Mouse (Mus musculus) left cerebral cortex, postnatal 36 days (tissue): ENCODE results near the gene Glb1l. TPM values are rescaled to one million over a fixed set of nuclear protein-coding genes. Genes with fewer than 3 reads are reported as not detected.

Experiments used
- DNase-seq, 2 experiments: peaks; one replicate each; pipeline ENCODE4 v3.0.0; 2021 to 2022; ENCODE audit warnings: low spot score in 2 of 2, mixed read lengths in 1 of 2
- intact Hi-C: fragments of 180-260 bp; cut with DNase I; formaldehyde crosslinking; loops from one replicate; pipeline ENCODE4 v1.15.1; 2025
- total RNA-seq, 2 experiments: library from RNA; stranded (reverse); gene quantifications; 2 replicates each; pipeline ENCODE4 v1.2.3; 2021

Glb1l gene
- total RNA-seq: 10 to 100 TPM; 10.4 to 15.8 TPM

DNA sequence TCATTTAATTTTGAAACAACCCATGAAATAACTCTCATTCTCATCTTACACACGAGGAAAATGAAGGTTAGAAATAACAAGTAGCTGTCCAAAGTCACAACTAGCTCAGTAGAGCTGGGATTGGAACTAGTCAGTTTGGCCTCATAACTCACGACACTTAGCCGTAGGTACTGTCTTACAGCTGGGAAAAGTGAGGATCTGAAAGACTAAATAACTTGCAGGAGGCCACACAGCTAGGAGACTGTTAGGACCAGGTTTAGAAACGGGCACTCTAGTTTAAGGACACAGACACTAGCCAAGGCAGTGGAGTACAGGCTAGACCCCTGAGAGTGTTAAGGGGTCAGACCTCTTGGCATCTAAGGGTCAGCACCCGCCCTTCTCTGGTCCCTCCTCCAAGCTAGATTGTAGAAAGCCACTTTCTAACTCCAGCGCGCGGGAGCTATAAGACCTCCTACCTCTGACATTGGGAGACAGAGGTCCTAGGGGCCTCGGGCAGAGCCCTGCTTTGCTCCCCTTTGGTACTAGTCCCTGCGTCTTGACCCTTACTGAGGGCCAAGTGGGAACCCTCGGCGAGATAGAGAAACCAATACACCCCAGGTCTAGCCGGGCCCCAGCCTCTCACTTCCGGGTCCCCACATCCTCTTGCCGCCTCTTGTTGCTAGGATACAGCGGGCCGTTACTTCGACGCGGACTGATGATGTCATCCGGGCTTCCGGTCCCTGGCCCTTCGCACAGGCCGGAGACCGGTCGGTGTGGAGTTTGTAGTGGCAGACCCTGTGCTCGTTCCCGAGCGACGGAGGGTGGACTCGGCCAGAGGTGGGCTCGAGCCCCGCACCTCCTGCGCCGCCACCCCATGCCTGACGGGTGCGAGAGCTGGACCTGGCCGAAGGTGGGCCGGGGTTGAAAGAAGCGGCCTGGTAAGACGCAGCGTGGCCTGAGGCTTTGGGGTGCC is at the start of gene Glb1l, which contains the start of gene Stk16:
Gene Glb1l, minus strand, starts transcription at position 678 of the 952 bp plus-strand sequence.
Gene Stk16, plus strand, starts transcription at position 703 of the 952 bp plus-strand sequence.
- DNase-seq: peak; percentile 97
- intact Hi-C loops: no loop called here

DNA sequence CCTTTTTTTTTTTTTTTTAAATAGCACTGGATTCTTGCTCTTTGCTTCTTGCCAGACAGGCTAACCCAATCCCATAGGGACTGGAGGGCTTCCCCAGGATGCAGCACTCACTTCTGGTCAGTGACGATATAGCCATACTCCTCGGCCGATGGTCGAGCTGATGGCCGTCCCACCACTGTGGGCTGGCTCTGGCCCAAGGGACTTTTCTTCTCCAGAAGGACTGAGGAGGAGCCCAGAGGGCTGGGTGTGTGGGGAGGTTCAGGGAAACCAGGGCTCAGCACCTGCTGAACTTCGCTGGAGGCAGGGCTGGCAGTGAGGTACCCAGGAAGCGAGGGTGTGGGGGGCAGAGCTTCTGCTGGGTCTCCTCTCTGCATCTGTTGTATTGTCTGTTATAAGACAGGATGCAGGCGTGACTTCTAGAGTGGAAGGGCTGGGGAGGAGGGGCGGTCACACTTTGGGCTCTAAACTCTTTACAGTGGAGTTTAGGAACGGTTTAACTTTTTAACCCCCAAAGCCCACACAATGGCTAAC is 45.0 kb upstream of the Glb1l start:
- intact Hi-C loops: loop anchor here (2.0 kb wide), 1 partner anchor 35 kb away; no protein-coding TSS in a partner anchor
- peak; percentile 4 to 7 for DNase-seq

DNA sequence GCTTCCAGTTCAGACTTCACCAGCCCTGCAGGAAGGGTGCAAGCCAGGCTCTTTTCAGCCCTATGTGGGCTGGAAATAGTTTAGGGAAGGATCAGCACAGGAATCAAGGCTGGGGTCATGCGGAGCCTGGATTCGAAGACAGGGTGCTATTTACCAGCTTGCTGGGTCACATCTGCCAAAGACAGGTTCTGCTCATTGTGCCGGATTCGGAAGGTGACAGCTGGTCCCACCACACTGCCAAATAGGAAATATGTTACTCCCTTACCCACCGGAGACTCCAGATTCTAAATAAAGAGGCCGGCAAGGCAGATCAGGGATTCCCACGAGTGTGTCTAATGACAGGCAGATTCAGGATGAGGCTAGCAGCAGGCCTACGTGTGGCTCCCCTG is 44.0 kb upstream of the Glb1l start:
- intact Hi-C loops: loop anchor here (2.0 kb wide), 1 partner anchor 36 kb away; no protein-coding TSS in a partner anchor
- DNase-seq: peak in 1 of 2 experiments; percentile 22

DNA sequence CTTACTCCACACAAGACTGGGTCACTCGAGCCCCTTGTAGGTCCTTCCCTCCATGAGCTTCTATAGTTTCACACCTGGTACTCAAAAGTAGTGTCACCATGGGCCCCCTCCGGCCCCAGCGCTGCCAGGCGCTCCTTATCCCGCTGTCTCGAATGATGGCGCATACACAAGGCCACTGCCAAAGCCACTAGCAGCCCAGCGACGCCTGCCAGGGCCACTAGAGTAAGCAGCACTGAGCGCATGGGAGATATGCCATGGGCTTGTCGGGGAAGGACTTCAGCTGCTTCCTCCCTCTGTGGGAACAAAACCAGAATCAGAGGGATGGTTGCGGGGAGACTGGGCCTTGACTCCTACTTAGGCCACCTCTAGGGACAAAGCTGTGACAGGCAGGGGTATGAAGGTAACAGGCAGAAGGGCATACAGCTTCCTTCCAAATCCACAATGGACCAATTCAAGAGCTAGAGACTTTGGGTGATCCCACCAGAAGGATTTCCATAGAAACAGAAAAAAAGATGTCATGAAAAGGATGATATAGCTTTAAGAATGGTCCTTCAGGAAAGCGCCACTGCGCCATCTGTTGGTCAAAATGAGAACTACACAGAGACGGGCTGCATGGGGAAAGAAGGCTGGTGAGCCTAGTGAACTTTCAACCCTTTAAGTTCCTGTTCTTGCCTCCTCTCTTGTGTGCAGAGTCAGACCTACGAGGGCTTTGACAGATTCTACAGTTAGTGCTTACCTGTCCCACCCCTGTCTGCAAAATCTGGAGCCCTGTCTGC is 43.4 kb upstream of the Glb1l start:
- intact Hi-C loops: loop anchor here (2.0 kb wide), 1 partner anchor 37 kb away; no protein-coding TSS in a partner anchor
- DNase-seq: peak; percentile 78 to 86

DNA sequence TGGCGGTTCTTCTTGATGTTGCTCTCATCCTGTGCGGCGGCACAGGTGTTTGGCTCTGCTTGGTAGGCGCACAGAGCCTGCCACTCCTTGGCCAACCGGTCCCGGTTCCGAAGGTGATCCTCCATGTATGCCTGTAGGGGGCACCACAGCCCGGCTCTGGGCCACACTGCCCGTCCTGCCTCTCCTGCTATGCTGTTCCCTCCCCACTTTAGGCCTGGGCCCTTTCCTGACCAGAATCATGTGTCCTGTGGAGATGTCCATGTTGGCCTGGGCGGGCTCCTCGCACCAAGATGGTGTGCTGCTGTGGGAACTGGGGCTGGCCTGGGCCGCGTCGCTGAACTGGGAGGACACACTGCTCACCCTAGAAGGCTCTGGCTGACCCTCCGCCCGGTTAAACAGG is 42.4 kb upstream of the Glb1l start:
- intact Hi-C loops: no loop called here
- DNase-seq: peak in 1 of 2 experiments; percentile 9

DNA sequence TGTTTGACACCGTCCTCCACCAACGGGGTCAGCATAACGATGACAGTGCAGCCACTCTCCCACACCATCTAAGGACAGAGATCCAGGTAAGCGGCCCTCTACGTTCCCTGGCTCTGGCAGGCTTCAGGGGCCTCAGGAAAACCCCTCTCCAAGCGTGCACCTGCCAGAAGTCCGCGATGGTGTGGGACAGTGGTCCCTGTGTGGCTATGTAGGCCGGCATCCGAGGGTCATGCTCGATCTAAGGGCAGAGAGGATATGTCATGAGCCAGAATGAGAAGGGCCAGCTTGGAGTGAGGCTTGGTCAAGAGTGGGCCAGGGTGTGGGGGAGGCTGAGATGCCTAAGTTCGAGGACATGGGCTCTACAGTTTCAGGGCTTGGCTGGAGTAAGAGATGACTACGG is 41.7 kb upstream of the Glb1l start:
- intact Hi-C loops: no loop called here
- no peak for DNase-seq

DNA sequence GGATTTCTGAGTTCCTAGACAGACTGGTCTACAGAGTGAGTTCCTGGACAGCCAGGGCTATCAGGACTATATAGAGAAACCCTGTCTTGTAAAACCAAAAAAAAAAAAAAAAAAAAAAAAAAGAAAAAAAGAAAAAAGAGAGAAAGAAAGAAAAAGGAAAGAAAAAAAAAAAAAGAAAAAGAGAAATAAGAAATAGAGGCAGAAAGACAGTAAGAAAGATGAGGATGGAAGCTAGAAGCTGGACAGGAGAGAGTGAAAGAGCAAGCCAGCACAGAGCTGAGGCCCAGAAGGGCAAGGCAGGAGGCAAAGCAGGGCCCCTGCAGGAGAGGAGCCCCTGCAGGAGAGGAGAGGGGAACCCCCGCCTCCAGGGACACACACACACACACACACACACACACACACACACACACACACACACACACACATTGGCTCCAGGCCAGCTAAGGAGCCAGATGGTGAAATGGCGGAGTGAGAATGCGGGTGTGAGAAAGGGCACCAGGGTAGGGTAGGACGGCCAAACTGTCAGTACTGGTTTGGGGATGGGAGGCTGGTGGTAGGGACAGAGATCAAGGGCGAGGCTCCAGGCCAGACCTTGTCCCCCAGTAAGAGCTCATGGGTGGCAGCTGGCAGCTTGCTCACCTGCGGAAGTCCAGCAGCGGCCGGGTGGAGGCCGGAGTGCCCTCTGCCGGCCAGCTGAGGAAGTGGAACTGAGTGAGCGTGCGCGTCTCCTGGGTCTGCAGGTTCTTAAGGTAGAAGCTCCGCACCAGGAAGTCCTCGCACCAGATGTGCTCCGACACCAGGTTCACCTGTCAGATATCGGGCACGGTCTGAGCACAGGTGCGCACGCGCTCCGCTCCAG is 40.7 kb upstream of the Glb1l start:
- intact Hi-C loops: no loop called here
- peak; percentile 70 to 71 for DNase-seq

DNA sequence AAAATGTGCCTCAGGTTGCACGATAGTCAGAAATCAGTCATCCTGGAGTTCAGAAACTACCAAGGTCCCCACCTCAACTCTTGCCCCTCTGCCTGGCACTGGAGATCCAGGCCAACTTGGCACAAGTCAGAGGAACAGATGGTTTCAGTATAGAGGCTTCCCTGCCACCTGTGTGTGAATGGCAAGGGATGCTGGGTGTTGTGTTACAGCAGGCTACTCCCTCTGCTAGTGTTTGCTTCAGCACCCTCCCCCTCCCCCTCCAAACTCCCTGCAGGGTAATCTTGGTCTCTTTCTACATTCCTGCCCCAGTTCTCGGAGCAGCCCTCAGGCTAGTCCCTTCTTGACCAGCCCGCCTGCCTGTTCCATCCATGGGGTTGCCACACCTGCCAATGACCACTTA is 39.9 kb upstream of the Glb1l start:
- no peak for DNase-seq
- intact Hi-C loops: no loop called here

DNA sequence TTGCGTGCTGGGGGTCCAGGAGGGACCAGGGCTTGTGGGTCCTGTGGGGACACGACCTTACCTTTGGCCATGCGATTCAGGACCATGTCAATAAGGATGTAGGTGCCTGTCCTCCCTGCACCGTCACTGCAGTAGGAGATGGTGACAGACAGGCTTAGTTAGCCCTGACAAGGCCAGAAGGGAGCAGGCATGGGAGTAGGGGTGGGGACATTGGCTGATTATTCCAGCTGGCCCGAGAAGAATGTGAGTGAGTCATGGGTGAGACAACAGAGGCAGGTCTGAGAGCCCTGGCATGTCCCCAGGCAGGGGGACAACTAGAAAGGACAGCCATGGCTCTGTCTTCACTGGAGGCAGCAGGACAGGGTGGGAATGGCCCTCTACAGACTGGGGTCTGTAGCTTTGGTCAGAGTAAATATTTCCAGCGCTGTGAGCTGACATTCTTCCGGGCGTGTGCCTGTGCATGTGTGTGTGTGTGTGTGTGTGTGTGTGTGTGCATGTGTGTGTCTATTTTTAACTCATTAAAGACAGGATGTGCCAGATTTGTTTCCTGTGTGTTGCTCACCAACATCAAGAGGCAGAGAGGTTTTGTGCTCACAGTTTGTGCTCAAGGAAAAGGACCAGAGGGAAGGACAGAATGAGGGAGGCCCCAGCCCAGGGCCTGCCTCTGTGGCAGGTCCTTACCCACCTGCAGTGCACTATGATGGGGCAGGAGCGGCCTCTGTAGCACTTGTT is 37.6 kb upstream of the Glb1l start:
- peak in 1 of 2 experiments; percentile 14 for DNase-seq
- intact Hi-C loops: no loop called here

DNA sequence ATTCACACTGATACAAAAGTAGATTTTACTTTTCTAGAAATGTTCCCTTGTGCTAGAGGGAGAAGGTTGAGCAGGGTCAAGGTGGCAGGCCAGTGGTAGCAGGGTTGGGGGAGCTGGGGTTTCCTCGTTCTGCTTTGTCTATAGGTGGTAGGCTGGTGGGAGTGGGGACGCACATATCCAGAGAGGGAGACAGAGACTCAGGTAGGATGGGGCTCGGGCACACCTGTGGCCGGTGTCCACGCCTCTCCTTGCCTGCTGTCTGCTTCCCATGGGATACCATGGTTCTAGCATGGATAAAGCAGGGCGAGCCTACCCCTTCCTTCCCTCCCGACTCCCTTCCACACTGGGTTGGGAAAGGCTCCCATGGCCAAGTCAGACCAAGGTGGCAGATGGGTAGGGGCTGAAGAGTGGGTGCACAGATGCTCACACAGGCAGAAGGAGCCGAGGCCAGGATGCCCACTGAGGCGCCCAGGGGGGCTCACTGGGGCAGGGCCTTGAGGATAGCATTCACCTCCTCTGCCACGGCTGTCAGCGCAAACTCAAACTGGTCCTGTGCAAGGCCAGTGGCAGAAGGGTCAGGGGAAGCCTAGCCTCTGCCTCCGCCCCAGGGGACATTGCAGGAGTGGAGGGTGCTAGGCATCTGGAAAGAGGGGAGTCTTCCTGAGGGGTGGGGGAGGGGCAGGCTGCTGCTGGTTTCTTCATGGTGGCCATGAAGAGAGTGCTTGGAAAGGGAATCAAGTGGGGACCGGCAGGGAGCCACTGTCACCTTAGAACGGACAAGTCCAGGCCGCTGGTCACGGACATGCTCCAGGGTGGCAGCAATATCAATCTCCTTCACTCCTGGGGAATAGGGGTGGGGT is 36.7 kb upstream of the Glb1l start:
- intact Hi-C loops: no loop called here
- no peak for DNase-seq

DNA sequence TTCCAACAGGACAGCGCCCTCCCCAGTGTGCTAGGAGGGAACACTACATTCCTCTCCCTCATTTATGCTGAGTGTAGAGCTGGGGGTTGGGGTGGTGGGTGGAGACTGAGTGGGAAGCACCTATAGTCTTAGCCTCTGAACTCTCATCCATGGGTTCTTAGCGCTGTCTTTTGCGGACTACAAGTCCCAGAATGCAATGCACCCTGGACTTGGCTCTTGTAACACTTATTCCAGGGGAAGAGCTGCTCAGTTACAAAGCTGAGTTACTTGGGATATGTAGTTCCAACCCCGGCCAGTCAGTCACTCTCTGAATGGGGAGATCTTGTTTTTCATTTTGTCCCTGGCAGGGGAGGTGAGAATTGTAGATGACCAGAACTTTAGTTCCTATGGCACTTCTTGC is 34.2 kb upstream of the Glb1l start:
- peak in 1 of 2 experiments; percentile 60 for DNase-seq
- intact Hi-C loops: no loop called here

DNA sequence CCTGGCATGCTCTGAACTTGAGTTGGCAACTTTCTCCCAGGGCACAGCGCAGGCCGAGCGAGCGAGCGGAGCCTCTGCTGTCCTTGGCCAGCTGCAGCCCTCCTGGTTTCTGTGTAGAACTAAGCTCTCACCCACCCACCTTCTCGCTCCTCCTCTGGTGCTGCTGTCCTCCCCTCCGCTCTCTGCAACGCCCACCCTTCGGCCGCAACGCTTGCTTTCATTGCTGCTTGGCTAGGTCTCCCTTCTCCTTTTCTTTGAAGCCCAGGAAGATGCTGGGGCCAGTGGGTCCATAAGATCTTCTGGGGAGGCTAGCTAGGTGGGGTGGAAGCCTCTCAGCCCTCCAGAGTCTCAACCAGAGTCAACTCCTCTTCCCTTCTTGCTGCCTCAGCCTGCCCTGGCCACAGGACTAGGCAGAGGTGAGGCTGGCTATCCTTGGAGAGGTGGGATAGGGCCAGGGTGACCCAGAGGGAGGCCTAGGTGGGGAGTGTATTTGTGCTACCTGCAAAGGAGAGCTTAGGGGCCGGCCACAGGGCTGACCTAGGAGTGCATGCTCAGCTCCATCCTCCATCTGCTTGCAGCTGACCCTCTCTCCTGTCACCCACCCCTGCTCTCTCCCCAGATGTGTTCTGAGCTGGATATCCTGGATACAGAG is 33.7 kb upstream of the Glb1l start:
- peak in 1 of 2 experiments; percentile 51 for DNase-seq
- intact Hi-C loops: no loop called here

DNA sequence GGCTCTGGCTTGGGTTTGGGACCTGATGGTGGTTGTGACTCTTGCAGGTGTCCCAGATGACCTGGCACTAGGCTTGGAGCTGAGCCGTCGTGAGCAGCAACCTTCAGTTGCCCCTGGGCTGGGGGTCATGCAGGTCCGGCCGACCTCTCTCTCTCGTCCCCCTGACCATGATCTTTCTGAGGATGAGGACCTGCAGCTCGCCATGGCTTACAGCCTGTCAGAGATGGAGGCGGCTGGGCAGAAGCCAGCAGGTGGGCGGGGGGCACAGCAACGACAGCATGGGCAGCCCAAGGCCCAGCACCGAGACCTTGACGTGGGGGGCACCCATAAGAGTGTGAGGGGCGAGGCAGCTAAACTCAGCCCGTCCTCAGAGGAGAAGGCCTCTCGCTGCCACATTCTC is 32.8 kb upstream of the Glb1l start:
- intact Hi-C loops: no loop called here
- DNase-seq: no peak

DNA sequence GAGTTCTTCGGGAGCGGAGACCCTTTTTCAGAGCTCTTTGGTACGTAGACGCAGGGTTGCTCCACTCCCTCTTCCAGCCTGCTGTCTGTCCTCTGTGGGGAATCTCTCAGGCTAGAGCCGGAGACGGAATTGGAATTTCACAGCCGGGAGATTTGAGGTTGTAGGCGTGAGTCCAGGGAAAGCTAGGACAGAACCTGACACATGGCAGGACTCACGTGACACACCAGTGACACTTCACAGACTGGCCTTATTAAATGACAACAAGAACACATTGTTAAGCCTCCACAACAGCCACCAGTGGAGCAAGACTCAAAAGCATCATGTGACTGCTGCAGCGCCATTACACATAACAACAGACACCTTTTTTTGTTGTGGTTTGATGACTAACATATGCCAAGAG is 29.0 kb upstream of the Glb1l start:
- peak in 1 of 2 experiments; percentile 35 for DNase-seq
- intact Hi-C loops: no loop called here

DNA sequence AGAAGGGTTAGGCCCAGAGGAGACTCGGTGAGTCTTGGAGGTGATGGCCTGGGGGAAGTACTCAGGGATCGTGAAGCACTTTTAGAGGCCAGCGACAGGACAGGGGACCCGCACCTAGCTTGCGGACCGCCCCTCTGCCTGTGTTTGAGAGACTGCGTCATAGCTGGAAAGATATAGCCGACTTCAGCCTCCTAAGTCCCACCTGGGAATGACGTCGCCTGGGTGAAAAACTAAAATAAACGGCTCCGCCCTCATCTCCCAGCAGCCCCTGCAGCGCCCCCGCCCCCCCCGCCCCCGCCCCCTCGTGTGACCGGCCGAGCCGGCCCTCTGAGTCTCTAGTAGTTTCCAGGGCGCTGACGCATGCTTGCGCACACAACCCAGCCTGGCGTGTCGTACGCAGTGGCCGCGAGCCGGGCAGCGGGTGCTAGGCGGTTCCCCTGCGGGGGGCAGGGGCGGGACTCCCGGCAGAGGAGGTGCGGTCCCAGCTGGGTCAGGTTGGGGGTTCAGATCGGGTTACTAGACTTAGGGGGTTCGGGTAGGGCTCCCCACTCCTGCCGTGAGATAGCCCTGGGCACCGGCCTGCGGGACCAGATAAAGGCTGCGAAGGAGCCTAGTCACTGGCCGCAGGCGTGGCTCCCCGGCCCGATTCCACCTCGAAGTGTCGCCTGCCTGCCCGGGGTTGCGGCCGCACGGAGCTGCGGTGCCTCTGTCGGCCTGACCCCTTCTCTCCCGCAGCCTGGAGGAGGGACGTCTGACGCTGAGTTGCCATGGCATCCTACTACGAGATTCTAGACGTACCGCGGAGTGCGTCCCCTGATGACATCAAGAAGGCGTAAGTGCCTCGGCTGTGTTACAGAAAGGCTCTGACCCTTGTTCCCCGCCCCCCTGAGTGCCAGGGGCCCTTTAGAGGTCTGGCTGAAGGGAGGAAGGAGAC is 25.8 kb upstream of the Glb1l start, which contains the start of gene Dnajb2:
Gene Dnajb2, plus strand, starts transcription at position 290 of the 934 bp plus-strand sequence.
- peak; percentile 85 to 86 for DNase-seq
- intact Hi-C loops: loop anchor here (1.0 kb wide), 1 partner anchor 18 kb away; no protein-coding TSS in a partner anchor

DNA sequence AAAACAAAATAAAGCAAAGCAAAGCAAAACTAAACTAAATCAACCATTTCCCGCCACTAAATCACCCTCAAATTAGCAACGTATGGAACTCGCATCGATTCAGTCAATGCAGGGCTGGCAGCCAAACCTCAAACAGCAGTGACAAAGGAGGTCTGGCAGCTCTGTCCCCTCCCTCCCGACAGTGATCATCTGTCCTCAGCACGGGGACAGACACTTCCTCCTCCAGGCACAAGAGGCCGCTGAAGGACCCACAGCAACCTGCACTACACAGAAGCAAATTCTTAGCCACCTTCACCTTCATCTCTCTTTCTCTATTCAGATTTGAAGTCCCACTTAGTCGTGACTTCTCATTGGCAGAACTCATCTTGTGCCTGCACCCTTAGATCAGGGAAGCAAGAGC is 24.0 kb upstream of the Glb1l start:
- DNase-seq: peak in 1 of 2 experiments; percentile 62
- intact Hi-C loops: no loop called here
